Mouse (Mus musculus): ENCODE data around the gene G6pd2. TPM values are rescaled to one million over a fixed set of nuclear protein-coding genes. Genes with fewer than 3 reads are reported as not detected.

Gene G6pd2
- not detected for total RNA-seq (2022)

DNA sequence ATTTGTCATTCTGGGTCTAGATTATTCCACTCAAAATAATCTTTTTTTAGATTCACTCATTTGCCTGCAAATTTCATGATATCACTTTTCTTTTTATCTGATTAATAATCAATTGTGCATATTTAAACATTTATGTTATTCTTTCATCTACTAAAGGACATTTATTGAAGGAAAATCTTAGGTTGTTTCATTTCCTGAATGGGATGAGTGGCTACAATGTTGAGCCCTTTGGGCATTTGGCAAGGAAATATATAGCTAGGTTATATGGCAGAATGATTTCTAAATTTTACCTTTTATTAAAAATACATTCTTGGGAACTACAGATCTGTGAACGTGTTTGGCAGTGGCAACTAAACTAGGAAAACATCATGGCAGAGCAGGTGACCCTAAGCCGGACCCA is at the start of gene G6pd2:
TSS of gene G6pd2 (plus strand) at position 301 of the 400 bp plus-strand sequence.
- no peak for DNase-seq (ENCODE audit: low spot score in 2 of 2)

DNA sequence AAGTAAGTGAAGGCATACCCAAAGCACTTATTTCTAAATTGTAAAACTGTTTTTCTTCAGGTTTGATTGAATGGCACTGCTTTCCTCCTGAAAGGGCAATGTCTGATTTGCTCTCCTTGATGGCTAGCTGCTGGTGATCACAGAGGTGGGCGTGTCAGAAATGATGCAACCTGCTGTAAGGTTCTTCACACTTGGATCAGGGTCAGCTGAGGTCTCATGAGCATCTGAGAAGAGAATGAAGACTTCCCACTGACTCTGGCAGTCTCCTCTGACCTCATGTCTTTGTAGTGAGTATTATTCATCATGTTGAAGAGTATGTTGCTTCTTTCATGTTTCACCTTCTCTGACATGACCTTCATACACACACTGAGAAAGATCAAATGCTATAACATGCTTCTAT is 44.4 kb upstream of the G6pd2 start:
- DNase-seq (ENCODE audit: low spot score in 2 of 2), result no peak

DNA sequence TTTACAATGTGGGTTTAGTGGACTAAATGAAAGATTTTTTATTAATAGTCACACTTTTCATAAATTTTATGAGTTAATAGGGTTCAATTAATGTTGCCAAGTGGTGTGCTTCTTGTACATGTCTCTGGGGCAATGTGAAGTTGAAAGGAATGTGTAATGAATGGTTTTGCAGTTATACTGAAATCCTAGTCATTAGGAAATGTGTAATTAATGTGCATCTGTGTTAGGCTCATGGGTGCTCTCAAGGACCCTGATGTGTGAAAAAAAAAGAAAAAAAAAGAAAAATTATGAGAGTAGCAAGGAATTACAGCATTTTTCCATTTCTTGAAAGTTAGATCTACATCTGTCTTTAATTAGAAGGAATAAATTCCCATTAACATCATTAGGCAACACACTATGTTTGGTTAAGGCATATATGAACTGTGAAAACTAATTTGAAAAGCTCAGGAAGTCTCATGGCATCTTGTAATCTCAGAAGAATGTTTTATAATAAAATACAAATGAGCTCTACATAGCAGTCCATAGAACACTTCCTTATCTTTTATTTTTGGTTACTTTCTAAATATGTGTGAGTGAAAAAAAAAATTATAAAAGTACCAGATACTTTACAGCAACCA is 24.4 kb downstream of the G6pd2 start:
- no peak for DNase-seq (ENCODE audit: low spot score in 2 of 2)

DNA sequence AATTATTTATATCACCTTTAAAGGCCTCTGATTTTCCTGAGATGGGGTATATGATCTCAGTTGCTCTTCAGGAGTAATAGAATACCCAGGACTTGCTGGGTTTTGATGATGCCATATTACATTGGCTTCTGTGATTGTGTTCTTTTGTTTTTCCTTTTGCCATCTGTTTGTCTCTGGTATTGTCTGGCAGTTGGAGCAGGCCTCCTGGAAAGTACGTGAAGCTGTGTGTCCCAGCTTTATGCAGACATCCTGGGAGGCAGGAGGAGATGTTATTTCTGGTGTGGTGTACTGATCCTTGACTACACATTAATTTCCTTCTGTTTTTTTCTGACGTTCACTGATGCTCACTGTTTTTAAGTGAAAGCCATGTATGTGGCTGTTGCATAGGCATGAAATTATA is 35.3 kb downstream of the G6pd2 start:
- DNase-seq (ENCODE audit: low spot score in 2 of 2), result no peak

Measured in gastrocnemius, adult 8-10 months (tissue).